Mouse (Mus musculus): Measurements from ENCODE around the gene Unc45b.

DNA sequence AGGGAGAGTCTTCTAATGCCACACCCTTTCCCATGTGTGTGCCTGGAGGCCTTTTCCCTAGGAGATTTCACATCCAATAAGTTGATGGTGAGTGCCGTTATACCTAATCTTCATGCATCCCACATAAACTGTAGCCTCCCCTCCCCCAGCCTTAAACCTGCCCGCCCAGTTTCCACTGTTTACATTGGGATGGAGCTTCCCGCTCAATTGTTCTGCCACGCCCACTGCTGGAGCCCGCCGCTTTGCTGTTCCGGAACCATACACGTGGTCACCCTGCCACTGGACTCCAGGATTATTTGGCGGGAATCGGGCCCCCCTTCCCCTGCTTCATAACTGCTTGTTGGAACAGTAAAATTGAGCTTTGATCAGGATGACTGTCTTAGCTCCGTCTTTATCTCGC lies 79.0 kb downstream of the Unc45b start:
- TF ChIP-seq CTCF (IDR thresholded peaks at IDR 0.05; ENCODE audit: extremely low read depth, insufficient read length, insufficient replicate concordance, low read depth, low read length) (no peak), POLR2A (IDR thresholded peaks at IDR 0.05; ENCODE audit: low read depth, low read length) (no peak)

Data from small intestine, adult 2 months (tissue).